Mouse (Mus musculus) liver, embryonic 14.5 days (tissue): ENCODE measurements at regions not wholly inside any gene's neighbourhood (a gene's known extent, or its start where the extent isn't known, plus 50 kb on each side); places are given as distances from the start of the nearest gene placed in this dataset.

Source experiments
- CTCF ChIP-seq: IDR thresholded peaks from 2 replicates; pipeline ENCODE4 v1.5.1; 2016; ENCODE audit warnings: antibody characterized with exemption, low read depth, control low read depth
- EP300 ChIP-seq: IDR thresholded peaks from 2 replicates; pipeline ENCODE4 v1.6.1; 2016; ENCODE audit warnings: antibody characterized with exemption, low read depth

- TF ChIP-seq CTCF (no peak), EP300 (no peak)
Measured at GRCm38 (mm10) chr9:115604450-115604849, 294.2 kb upstream of the Stt3b start.
